Mouse (Mus musculus) left cerebral cortex, adult 2 months (tissue): ENCODE results near the gene Ccl22. TPM values are rescaled to one million over a fixed set of nuclear protein-coding genes. Genes with fewer than 3 reads are reported as not detected.

Source experiments
- DNase-seq, 2 experiments: peaks; one replicate each; pipeline ENCODE4 v3.0.0; 2021 to 2022; ENCODE audit warnings: low spot score in 2 of 2, mixed read lengths in 1 of 2; ENCODE audit errors: extremely low spot score in 1 of 2
- H3K27ac ChIP-seq: fragments of 200-600 bp; 2 replicates; pipeline ENCODE4 v1.8.1; 2022
- H3K4me3 ChIP-seq: fragments of 200-600 bp; 2 replicates; pipeline ENCODE4 v1.8.1; 2022
- CTCF ChIP-seq: fragments of 200-600 bp; IDR thresholded peaks from 2 replicates; pipeline ENCODE4 v1.8.1; 2022; ENCODE audit warnings: antibody characterized with exemption, mild to moderate bottlenecking, moderate library complexity
- intact Hi-C: fragments of 180-260 bp; cut with DNase I; formaldehyde crosslinking; loops from one replicate; pipeline ENCODE4 v1.15.1; 2025
- total RNA-seq, 2 experiments: library from RNA; stranded (reverse); gene quantifications; 2 replicates each; pipeline ENCODE4 v1.2.3; 2021

The Ccl22 gene
- total RNA-seq, 2 experiments from 2014 or later, result 0.14 TPM; not detected in 1

DNA sequence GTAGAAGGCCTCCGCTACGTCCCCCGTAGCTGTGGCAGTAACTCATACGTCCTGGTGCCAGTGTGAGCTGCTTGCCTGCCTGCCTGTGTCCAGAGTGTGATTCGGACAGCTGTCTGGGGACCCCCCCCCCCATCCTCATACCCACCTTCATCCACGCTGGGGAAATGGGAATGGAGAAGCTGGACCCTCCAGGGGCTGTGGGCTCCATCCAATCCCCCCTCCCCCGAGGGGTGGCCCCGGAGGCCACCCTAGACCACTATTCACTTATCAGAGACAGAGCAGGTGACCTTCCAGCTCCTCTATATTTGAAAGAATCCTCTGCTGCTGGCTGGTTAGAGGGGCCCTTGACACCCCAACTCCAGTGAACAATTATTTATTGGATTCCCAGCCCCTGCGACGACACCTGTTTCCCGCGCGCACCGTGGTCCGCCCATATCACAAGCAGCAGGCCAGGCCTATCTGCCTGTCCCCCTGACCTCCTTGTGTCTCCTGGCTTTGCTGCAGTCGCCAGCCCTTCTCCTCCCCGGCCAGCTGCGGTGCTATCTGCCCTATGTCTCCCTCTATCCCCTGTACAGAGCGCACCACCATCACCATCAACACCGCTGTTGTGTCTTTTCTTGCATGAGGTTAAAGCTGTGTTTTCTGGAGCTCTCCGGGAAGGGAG, 35.2 kb downstream of the Ccl22 start:
- Histone ChIP-seq H3K27ac (no peak overlapping the region), H3K4me3 (no peak overlapping the region)
- intact Hi-C loops, result no loop called here
- no peak for DNase-seq
- no peak for TF ChIP-seq CTCF

DNA sequence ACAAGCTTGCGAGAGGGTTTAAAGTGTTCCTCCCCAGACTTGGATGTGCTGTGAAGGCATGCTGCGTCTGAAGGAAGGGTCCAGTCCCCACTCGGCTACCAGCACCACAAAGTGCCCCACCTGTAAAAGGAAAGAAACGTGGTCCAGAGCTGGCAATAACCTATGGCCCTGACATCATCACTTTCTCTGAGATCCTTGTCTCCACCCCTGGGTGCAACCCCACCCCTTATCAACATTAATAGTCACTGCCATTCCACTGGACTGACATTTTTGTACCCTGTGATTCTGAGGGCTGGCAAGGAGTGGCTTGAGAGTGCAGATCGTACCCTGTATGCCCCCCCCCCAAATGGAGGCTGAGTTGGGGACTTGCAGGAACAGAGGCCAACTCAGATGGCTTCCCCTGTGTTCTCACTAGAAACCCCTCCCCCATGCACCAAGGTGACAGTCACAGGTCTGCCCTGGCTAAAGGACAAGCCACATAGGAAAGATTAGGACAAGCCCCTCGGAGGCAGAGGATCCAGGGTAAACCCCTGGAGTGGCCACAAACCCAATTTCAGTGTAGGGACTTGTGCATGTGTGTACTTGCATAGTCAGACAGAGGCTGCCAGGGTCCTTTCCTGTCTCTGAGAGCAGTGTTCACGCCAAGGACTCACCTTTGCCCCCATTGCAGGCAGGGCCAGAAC, 35.9 kb downstream of the Ccl22 start:
- H3K4me3 ChIP-seq, result no peak overlapping the region
- no peak for DNase-seq
- no peak for TF ChIP-seq CTCF
- intact Hi-C loops, result no loop called here
- H3K27ac ChIP-seq, result no peak overlapping the region

DNA sequence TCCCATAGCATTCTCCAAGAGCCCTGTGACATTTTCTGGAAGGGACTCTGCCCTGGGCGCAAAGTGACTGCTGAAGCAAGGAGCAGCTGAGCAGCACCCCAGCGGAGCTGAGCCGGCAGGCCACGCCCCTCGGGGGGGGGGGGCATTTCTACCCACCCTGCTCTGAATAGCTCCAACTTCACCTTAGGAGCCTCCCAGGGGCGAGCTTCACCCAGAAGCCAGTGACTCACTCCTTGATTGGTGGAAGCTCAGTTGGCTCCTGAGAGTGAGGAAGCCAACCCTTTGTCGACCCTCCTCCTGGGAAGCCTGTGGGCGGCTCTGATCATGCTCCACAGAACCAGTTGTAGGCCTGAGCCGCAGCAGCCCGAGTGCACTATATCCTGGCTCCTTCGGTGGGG, 36.4 kb downstream of the Ccl22 start:
- DNase-seq, result peak in 1 of 2 experiments; percentile 47
- intact Hi-C loops, result no loop called here
- no peak overlapping the region for H3K27ac ChIP-seq
- no peak for TF ChIP-seq CTCF
- no peak overlapping the region for H3K4me3 ChIP-seq

DNA sequence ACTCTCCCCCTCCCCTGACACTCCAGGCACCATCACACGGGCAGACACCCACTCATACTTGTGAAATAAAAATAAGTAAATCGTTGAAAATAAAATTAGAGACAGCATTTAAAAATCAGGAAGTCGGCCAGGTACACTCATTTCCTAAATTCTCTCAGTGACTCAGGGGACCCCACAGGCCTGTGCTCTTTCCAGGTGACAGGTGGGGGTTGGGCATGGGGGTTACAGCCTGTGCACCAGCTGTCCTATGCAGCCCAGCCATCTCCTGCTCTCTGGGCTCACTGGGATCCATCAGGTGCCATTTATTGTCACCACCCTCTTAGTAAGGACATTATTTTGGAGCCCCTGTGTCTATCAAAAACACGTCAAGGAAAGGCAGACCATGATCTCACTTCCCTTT, 38.5 kb downstream of the Ccl22 start:
- Histone ChIP-seq H3K27ac (0 out of 2 replicates have a peak overlapping the region, but pooled peaks have one; percentile 32), H3K4me3 (no peak overlapping the region)
- peak in 1 of 2 experiments; percentile 29 for DNase-seq
- no peak for TF ChIP-seq CTCF
- intact Hi-C loops, result no loop called here

DNA sequence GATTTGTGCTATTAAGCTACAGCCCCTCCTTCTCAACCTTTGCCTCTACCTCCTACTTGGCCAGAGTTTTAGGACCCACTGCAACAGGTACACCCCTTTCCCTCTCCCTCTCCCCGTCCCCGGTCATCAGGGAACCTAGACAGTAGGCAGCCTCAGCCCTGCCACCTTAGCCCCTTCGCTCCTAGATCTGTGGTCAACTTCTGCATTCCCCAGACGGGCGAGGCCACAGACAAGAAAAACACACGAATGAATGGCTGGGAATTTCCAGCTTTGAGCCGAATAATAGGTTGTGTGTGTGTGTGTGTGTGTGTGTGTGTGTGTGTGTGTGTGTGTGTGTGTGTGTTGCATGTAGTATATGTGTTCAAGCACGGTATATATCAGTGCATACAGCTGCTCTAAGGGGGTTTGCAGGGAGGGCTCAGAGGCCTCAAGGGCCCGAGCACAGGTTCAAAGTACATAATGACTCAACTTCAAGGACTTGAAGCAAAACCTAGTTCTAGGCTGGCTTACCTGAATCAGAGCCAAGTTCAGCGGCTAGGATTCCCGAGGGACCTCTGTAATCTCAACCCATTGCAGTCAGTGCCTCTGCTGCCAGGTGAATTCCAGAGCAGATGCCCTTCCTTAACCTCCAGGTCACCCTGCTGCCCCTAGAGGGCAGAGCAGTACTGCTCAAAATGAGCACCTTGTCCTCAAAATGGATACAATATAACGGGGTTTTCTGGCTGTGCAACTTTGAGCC, 40.0 kb downstream of the Ccl22 start:
- intact Hi-C loops, result no loop called here
- Histone ChIP-seq H3K4me3 (no peak overlapping the region), H3K27ac (no peak overlapping the region)
- peak; percentile 52 for TF ChIP-seq CTCF
- DNase-seq, result no peak

DNA sequence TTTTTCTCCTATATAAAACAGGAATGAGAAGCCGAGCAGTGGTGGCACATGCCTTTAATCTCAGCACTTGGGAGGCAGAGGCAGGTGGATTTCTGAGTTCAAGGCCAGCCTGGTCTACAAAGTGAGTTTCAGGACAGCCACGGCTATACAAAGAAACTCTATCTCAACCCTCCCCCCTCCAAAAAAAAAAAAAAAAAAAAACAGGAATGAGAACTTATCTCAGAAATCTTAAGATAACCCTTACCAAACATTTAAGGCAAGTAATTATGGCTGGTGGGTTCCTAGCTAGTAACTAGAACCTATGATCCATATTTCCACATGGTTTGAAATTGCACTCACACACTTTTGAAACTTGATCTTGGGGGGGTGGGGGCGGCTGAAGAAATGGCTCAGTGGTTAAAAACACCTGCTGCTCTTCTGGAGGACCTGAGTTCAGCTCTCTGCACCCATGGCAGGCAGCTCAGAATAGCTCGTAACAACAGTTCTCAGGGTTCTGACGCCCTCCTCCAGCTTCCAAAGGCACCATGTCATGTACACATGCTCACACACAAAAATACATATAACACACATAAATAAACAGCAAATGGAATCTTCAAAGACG, 40.7 kb downstream of the Ccl22 start:
- no peak overlapping the region for H3K27ac ChIP-seq
- H3K4me3 ChIP-seq, result no peak overlapping the region
- DNase-seq, result no peak
- no peak for TF ChIP-seq CTCF
- intact Hi-C loops, result no loop called here

DNA sequence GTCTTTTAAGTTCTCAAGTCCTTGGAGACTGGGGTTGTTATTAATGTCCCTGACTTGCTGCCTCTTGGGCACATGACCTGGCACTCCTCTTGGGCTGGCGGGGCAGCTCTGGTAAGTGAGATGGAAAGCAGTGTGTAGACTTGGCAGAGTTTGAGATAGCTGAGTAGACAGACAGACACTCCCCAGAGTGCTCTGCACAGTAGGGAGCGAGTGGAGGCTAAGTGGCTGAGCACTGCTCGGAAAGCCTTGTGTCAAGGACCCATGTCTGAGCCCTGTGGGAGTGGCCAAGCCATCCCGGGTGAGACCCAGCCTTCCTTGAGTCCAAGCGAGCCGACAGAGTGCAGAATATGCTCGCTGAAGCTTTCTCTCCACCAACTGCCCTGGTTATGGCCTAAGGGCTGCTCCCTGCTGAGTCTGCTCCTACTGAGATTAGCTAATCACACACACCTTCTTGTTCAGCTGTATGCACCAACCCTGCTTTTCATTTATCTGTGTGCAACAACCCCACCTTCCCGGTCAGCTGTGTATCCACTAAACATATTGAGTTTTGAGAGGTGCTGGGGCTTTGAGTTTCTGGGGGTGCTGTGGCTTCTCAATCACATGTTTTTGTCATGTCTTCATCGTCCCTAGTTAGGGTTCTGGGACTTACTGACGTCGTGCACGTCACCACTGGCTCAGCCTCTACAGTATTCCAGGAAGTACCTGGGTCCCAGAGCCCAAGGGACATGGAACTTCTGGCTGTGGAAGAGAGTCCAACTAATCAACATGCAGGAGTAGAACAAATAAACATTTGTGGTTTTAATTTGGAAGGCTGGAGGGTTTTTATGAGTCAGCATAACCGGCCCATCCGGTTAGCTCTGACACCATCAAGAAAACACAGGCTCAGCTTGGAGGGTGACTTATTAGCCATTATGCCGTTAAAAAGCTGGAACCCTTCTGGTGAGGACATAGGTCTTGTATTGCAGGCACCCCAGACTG, 42.4 kb downstream of the Ccl22 start:
- Histone ChIP-seq H3K27ac (no peak overlapping the region), H3K4me3 (no peak overlapping the region)
- TF ChIP-seq CTCF, result no peak
- no peak for DNase-seq
- intact Hi-C loops, result no loop called here

DNA sequence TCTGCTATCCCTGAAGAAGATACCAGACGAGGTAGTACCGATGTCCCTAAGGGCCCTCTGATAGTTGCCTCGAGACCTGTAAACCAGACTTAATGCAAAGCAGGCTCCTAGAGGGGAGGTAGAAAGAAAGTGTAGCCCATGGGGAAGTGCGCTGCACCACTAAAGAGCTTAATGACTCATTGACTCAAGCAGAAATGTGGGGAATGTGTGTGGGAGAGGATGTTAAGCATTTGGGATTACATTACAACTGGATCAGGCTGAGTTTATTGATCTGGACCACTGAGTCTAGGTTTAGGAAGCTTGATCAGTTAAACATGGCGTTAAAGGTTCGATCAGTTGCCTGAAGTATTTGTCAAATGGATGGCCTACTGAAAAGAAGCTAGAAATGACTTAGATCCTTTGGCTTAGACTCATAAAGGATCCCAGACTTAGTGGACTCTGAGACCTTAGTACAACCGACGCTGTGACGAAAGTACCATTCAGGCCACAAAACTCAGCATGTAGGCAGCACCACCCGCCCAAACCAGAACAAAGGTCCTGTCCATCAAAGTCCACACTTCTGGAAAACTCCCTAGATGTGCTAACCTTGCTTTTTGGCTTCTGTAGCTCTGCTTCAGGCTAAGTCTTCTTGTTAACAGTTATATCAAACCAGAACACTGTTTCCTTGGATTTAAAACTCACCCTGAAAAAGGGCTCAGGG, 44.0 kb downstream of the Ccl22 start:
- TF ChIP-seq CTCF, result no peak
- intact Hi-C loops, result no loop called here
- no peak overlapping the region for H3K27ac ChIP-seq

DNA sequence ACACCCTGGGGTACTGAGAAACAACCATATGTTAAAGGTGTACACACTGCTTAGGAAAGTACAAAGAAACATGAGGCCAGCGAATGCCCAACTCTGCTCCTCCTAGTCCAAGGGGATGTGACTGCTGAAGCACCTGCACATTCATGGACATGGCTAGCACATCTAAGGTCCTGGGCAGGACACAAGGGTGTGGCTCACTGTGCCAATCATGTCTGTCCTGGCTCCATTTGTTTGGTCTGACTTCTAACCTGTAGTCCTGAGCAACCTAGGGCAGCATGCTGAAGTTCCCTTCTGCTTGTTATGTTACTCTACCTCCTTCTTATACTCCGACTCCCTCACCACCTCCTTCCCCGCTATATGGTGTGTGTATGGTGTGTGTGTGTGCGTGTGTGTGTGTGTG, 49.0 kb downstream of the Ccl22 start:
- no peak for TF ChIP-seq CTCF
- no peak overlapping the region for H3K4me3 ChIP-seq
- no peak for DNase-seq
- intact Hi-C loops, result no loop called here
- no peak overlapping the region for H3K27ac ChIP-seq

More for the DNA sequence above, 44.0 kb downstream of the Ccl22 start:
- DNase-seq, result no peak
- H3K4me3 ChIP-seq, result no peak overlapping the region

DNA sequence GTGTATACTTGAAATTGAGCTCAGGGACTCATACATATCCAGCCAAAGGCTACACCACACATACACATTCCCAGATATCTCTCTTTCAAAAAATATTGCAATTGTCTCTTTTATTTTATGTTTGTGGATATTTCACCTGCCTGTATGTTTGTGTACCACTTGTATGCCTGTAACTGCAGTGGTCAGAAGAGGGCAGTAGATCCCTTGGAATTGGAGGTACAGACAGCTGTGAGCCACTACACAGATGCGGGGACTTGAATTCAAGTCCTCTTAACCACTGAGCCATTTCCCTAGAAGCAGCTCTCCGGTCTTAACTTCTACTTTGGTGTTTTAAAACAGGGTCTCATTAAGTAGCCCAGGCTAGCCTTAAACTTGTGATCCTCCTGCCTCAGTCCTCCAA, 49.4 kb downstream of the Ccl22 start:
- TF ChIP-seq CTCF, result peak; percentile 11
- DNase-seq, result no peak

More for the DNA sequence above, 49.4 kb downstream of the Ccl22 start:
- Histone ChIP-seq H3K4me3 (no peak overlapping the region), H3K27ac (no peak overlapping the region)
- intact Hi-C loops, result no loop called here
